Mouse (Mus musculus): ENCODE results near the gene Actn4. TPM values are rescaled to one million over a fixed set of nuclear protein-coding genes. Genes with fewer than 3 reads are reported as not detected.
A peak's percentile ranks its signal among the peaks of the same experiment; 100 is the strongest.
"Not testable (repeated sequence)": the region's sequence is repeated elsewhere in the genome, so short reads cannot be mapped to it uniquely, and the experiment has no call there.

Gene Actn4
- polyA plus RNA-seq, 1 experiment from 2014 or later, result 141 TPM

- ATAC-seq (ENCODE audit: low FRiP score), result no peak
- H3K27me3 ChIP-seq (replicated peaks), result no peaks in the 10 kb centered on the region
- no peak overlapping the region for H3K4me3 ChIP-seq (replicated peaks)
- no peaks in the 10 kb centered on the region for H3K9me3 ChIP-seq (replicated peaks)
- H3K27ac ChIP-seq (replicated peaks), result no peak overlapping the region
- no peak overlapping the region for H3K4me2 ChIP-seq
- H3K36me3 ChIP-seq, result no peaks in the 10 kb centered on the region
- 76% methylated on average over 4 of the region's 4 CpGs for WGBS
- no peak overlapping the region for H3K9ac ChIP-seq (replicated peaks)
- H3K4me1 ChIP-seq, result no peaks in the 10 kb centered on the region
Observed at GRCm38 (mm10) chr7:28876099-28876498, 86.0 kb downstream of the Actn4 start.

- Histone ChIP-seq H3K4me1 (no peaks in the 10 kb centered on the region), H3K4me2 (no peak overlapping the region), H3K4me3 (replicated peaks) (no peak overlapping the region), H3K27ac (replicated peaks) (no peak overlapping the region), H3K27me3 (replicated peaks) (no peaks in the 10 kb centered on the region), H3K9ac (replicated peaks) (no peak overlapping the region), H3K9me3 (replicated peaks) (no peaks in the 10 kb centered on the region), H3K36me3 (no peaks in the 10 kb centered on the region)
- 64% methylated on average over 2 of the region's 2 CpGs for WGBS
- no peak for ATAC-seq (ENCODE audit: low FRiP score)
Observed at GRCm38 (mm10) chr7:28874565-28874964, 87.6 kb downstream of the Actn4 start.

GRCm38 (mm10) chr7:28870901-28871664 is 91.1 kb downstream of the Actn4 start:
- Histone ChIP-seq H3K27ac (replicated peaks) (no peak overlapping the region), H3K27me3 (replicated peaks) (no peaks in the 10 kb centered on the region), H3K9me3 (replicated peaks) (no peaks in the 10 kb centered on the region), H3K9ac (replicated peaks) (no peak overlapping the region), H3K4me2 (no peak overlapping the region), H3K36me3 (no peaks in the 10 kb centered on the region), H3K4me3 (replicated peaks) (no peak overlapping the region), H3K4me1 (peaks cover 6% of the 10 kb centered on the region; the same call in 1 of the 2 replicates)
- WGBS, result 92% methylated on average over 24 of the region's 24 CpGs
- no peak for ATAC-seq (ENCODE audit: low FRiP score)

GRCm38 (mm10) chr7:28867508-28868340 is 94.4 kb downstream of the Actn4 start:
- H3K4me1 ChIP-seq, result peaks cover 22% of the 10 kb centered on the region
- not testable (repeated sequence) for H3K36me3 ChIP-seq; H3K4me3 ChIP-seq (replicated peaks); H3K9me3 ChIP-seq (replicated peaks); ATAC-seq (ENCODE audit: low FRiP score); H3K9ac ChIP-seq (replicated peaks); H3K27me3 ChIP-seq (replicated peaks); H3K4me2 ChIP-seq; H3K27ac ChIP-seq (replicated peaks)
- WGBS, result 27% methylated on average over 23 of the region's 23 CpGs

GRCm38 (mm10) chr7:28866769-28867507 is 95.2 kb downstream of the Actn4 start:
- Histone ChIP-seq H3K4me3 (replicated peaks) (no peak overlapping the region), H3K4me2 (no peak overlapping the region), H3K9ac (replicated peaks) (no peak overlapping the region), H3K9me3 (replicated peaks) (no peaks in the 10 kb centered on the region), H3K27ac (replicated peaks) (no peak overlapping the region), H3K27me3 (replicated peaks) (no peaks in the 10 kb centered on the region), H3K4me1 (peaks cover 22% of the 10 kb centered on the region), H3K36me3 (no peaks in the 10 kb centered on the region)
- no peak for ATAC-seq (ENCODE audit: low FRiP score)
- 88% methylated on average over 28 of the region's 28 CpGs for WGBS

- H3K4me3 ChIP-seq (replicated peaks), result peak overlapping the region; percentile 29
- peak overlapping the region; percentile 56 for H3K4me2 ChIP-seq
- no peaks in the 10 kb centered on the region for H3K9me3 ChIP-seq (replicated peaks)
- no peaks in the 10 kb centered on the region for H3K27me3 ChIP-seq (replicated peaks)
- peak overlapping the region; percentile 32; the same call in 1 of the 2 replicates for H3K9ac ChIP-seq (replicated peaks)
- ATAC-seq (ENCODE audit: low FRiP score), result peak; percentile 75
- WGBS, result 43% methylated on average over 33 of the region's 33 CpGs
- no peak overlapping the region for H3K27ac ChIP-seq (replicated peaks)
- H3K4me1 ChIP-seq, result peaks cover 22% of the 10 kb centered on the region
- no peaks in the 10 kb centered on the region for H3K36me3 ChIP-seq
Observed at GRCm38 (mm10) chr7:28865481-28866300, 96.4 kb downstream of the Actn4 start.

GRCm38 (mm10) chr7:28864288-28864750 is 97.8 kb downstream of the Actn4 start:
- no peak for ATAC-seq (ENCODE audit: low FRiP score)
- H3K36me3 ChIP-seq, result no peaks in the 10 kb centered on the region
- H3K4me2 ChIP-seq, result peak overlapping the region; percentile 19; the same call in 1 of the 2 replicates
- H3K9ac ChIP-seq (replicated peaks), result no peak overlapping the region
- H3K4me3 ChIP-seq (replicated peaks), result no peak overlapping the region
- no peak overlapping the region for H3K27ac ChIP-seq (replicated peaks)
- H3K4me1 ChIP-seq, result peaks cover 22% of the 10 kb centered on the region
- 39% methylated on average over 9 of the region's 9 CpGs for WGBS
- H3K9me3 ChIP-seq (replicated peaks), result no peaks in the 10 kb centered on the region
- no peaks in the 10 kb centered on the region for H3K27me3 ChIP-seq (replicated peaks)

- no peak within 1 kb of the TSS for H3K9ac ChIP-seq (replicated peaks)
- no peak within 1 kb of the TSS for H3K4me3 ChIP-seq (replicated peaks)
- peak within 1 kb of the TSS; percentile 19; the same call in 1 of the 2 replicates for H3K4me2 ChIP-seq
- no peaks in the 10 kb centered on the region for H3K9me3 ChIP-seq (replicated peaks)
- ATAC-seq (ENCODE audit: low FRiP score), result no peak
- no peaks in the 10 kb centered on the region for H3K36me3 ChIP-seq
- WGBS, result 68% methylated on average over 6 of the region's 6 CpGs
- no peak within 1 kb of the TSS for H3K27ac ChIP-seq (replicated peaks)
- no peaks in the 10 kb centered on the region for H3K27me3 ChIP-seq (replicated peaks)
- peaks cover 22% of the 10 kb centered on the region for H3K4me1 ChIP-seq
Observed at GRCm38 (mm10) chr7:28863540-28863939, 98.6 kb downstream of the Actn4 start, which contains the start of gene Lgals7. TSS of gene Lgals7 (plus strand) at chr7:28863853.

GRCm38 (mm10) chr7:28862817-28863499 is 99.2 kb downstream of the Actn4 start:
- Histone ChIP-seq H3K9me3 (replicated peaks) (no peaks in the 10 kb centered on the region), H3K4me1 (peaks cover 22% of the 10 kb centered on the region), H3K27me3 (replicated peaks) (no peaks in the 10 kb centered on the region), H3K36me3 (no peaks in the 10 kb centered on the region), H3K4me2 (no peak overlapping the region), H3K9ac (replicated peaks) (no peak overlapping the region), H3K27ac (replicated peaks) (no peak overlapping the region), H3K4me3 (replicated peaks) (no peak overlapping the region)
- no peak for ATAC-seq (ENCODE audit: low FRiP score)
- WGBS, result 88% methylated on average over 15 of the region's 15 CpGs

- 89% methylated on average over 6 of the region's 6 CpGs for WGBS
- Histone ChIP-seq H3K9me3 (replicated peaks) (no peaks in the 10 kb centered on the region), H3K4me3 (replicated peaks) (no peak overlapping the region), H3K4me2 (no peak overlapping the region), H3K27ac (replicated peaks) (no peak overlapping the region), H3K36me3 (no peaks in the 10 kb centered on the region), H3K4me1 (peaks cover 15% of the 10 kb centered on the region), H3K27me3 (replicated peaks) (no peaks in the 10 kb centered on the region), H3K9ac (replicated peaks) (no peak overlapping the region)
- no peak for ATAC-seq (ENCODE audit: low FRiP score)
Observed at GRCm38 (mm10) chr7:28860898-28861297, 101.2 kb downstream of the Actn4 start.
